Mouse (Mus musculus): Measurements from ENCODE around the gene Lbp. TPM values are rescaled to one million over a fixed set of nuclear protein-coding genes. Genes with fewer than 3 reads are reported as not detected.

Lbp gene
- total RNA-seq, 2 experiments from 2014 or later: 1.6 to 2.7 TPM

DNA sequence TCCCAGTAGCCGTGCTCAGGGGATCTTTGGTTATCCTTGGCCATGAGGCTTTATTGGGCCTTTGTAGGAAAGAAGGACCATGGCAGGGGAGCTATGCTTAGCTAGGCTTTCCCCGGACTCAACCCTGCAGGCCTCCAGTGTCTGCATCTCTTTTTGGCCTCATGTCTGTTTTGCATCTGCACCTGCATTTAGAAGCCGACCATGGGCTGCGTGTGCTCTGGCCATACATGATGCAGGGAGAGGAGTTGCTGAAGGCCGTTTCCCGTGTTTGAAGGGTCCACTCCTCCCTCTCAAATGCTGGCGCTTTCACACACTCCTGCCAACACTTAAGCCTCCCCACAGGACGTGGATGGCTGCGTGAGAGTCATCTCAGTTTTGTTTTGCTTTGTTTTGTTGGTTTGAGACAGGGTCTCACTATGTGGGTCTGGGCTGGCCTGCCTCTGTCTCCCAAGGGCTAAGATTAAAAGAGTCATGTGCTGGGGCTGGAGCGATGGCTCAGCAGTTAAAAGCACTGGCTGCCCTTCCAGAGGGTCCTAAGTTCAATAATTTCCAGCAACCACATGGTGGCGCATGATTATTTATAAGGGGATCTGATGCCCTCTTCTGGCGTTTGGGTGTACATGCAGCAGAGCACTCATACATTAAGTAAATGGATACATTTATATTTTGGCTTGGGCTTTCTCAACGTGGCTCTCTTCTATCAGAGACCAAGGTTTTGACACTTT is 73.2 kb downstream of the Lbp start:
- peak; percentile 65 to 84 for DNase-seq (ENCODE audit: low spot score in 2 of 2)
- intact Hi-C loops (cut with DNase I): loop anchor here (5.0 kb wide), 1 partner anchor 263 kb away; no protein-coding TSS in a partner anchor

Other genes starting within 250 kb of the Lbp start
- 1 to 10 TPM; 7.4 to 9.8 TPM for gene Tgm2, start 160.1 kb upstream of the Lbp start, total RNA-seq (2021)
- gene D630003M21Rik, start 77.3 kb upstream of the Lbp start, total RNA-seq (2021): 1 to 10 TPM; 2.9 to 4.0 TPM
- gene Bpi, start 48.4 kb upstream of the Lbp start, total RNA-seq (2021): not detected
- 100 to 1,000 TPM; 540 to 648 TPM for gene Snhg11, start 69.1 kb downstream of the Lbp start, total RNA-seq (2021)
- gene Ralgapb, start 103.4 kb downstream of the Lbp start, total RNA-seq (2021): 100 to 1,000 TPM; 103 to 106 TPM
- gene Adig, start 196.1 kb downstream of the Lbp start, total RNA-seq (2021): not detected
- gene Arhgap40, start 206.3 kb downstream of the Lbp start, total RNA-seq (2021): under 1 TPM in 1 of 2 experiments, not detected in 1; 0.37 TPM

Measured in left cerebral cortex, postnatal 25 days (tissue).